Mouse (Mus musculus): Measurements from ENCODE around the gene Elane.

- TF ChIP-seq CTCF (IDR thresholded peaks at IDR 0.05; ENCODE audit: insufficient read depth, low read depth, low read length) (no peak), POLR2A (IDR thresholded peaks at IDR 0.05; ENCODE audit: insufficient read depth, low read depth, low read length) (no peak; the same call in 1 of the 2 replicates)
Measured at GRCm38 (mm10) chr10:79854801-79855541, 31.1 kb upstream of the Elane start.
